Mouse (Mus musculus): ENCODE measurements at regions not wholly inside any gene's neighbourhood (a gene's known extent, or its start where the extent isn't known, plus 50 kb on each side); places are given as distances from the start of the nearest gene placed in this dataset.
"Not testable (repeated sequence)": the region's sequence is repeated elsewhere in the genome, so short reads cannot be mapped to it uniquely, and the experiment has no call there.

DNA sequence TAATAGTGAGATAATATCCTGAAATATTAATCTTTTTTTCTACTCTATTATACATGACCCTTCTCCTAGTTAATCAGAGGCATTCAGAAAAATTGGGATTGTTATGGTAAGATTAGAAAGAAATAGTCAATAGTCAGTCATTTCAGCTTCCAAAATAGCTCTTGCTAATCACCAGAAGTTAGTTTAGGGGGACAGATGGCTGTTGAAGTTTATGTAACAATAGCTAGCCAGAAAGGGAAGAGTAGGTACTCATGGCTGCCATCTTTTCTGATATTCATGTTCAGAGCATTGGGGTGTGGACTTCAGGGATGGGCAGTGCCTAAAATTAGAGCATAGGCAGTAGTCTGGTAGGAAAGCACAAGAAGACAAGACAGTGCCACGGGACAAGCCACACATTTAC is 306.8 kb upstream of the Ercc4 start:
- DNase-seq (ENCODE audit: extremely low spot score): no peak

DNA sequence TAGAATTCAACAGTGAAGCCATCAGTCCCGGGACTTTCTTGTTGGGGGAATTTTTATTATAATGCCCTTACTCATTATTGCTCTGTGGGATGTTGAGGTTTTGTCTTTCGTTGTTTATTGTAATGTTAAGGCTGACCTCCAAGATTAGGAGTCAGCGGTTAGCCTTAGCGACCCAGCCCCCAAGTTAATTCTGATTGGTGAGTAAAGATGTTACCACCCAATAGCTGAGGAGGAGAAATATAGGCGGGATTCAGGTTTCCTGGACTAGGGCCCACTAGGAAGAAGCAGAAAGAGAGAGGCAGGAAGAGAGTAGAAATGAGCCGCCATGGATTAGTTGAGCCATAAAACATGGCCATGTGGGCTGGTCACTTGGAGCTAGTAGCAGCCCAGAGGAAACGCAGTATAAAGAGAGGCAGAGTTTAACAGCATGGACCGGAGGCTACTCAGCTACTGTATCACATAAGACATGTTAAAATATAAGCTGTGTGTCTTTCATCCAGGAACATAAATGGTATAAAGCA is 302.1 kb upstream of the Ercc4 start:
- DNase-seq (ENCODE audit: extremely low spot score): no peak

DNA sequence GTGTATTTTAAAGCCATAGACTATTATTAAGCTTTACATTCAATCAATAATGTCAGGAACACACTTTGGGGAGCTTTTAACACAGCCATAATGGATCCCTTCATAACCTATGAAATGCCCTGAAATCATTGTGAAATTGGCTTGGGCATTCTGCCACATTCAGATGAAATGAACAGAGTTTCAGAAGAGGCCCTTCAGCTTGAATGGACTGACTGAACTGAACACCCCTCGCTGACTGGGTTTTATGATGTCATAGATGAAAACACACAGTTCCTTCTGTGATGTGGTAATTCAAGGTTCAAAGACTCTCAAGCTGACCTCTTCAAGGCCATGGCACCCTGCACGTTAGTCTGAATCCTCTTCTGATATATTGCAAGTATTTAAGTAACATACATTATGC is 298.4 kb upstream of the Ercc4 start:
- no peak for DNase-seq (ENCODE audit: extremely low spot score)

DNA sequence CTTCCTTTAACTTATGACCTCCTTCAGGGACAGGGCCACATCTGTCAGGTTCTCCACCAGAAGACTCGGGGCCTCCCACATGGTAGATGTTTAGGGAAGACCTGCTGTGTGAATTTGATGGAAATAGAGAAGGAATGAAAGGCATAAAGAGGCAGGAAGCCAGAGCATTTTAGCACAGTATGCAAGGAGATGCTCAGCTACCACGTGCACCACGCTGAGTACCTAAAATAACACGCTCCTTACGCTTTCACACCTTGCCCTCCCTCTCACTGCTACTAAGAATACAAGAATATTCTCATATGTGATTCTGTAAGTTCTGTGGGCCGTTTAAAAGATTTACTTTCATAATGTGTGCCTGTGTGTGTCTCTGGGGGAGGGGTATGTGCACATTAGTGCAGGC is 284.8 kb upstream of the Ercc4 start:
- DNase-seq (ENCODE audit: extremely low spot score): no peak

DNA sequence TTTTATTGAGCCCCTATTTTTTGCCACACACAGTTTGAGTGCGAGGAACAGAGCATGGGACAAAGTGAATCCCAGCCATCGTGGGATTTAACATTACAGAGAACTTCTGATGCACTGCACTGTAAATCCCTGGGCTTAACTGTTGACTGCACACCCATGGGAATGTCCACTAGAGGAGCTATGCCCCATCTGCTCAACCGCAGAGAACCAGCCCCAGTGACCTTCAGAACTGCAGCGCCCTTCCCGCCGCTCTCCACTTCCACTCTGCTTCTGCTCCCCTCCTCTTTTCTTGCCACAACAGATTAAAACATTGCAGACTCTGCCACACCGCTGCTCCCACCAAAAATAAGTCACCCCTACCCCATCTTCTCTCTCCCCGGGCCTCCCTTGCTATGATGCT is 283.3 kb upstream of the Ercc4 start:
- DNase-seq (ENCODE audit: extremely low spot score): peak; percentile 1

DNA sequence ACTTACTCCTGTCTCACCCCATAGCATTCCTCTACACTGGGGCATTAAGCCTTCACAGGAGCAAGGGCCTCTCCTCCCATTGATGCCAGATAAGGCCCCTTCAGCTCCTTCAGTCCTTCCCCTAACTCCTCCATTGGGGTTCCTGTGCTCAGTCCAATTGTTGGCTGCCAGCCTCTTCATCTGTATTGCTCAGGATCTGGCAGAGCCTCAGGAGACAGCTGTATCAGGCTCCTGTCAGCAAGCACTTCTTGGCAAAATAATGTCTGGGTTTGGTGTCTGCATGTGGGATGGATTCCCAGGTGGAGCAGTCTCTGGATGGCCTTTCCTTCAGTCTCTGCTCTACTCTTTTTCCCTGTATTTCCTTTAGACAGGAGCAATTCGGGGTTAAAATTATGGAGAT is 278.2 kb upstream of the Ercc4 start:
- not testable (repeated sequence) for DNase-seq (ENCODE audit: extremely low spot score)

DNA sequence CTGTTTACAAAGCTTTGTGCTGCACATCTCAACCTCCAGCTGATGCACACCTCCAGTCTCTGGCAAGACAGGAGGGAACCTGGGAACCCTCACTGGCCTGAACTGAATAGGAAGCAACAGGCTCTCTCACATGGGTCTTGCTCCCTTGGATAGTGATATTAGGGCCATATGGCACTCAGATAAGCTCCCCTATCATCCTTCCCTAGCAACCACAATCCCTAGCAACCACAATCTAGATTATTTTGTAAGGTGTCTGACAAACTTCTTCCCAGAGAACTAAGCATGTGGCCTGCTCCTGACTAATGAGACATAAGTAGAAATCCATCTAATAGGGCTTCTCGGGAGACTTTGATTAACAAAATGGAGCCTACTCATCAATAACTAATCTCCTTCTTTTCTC is 253.1 kb upstream of the Ercc4 start:
- DNase-seq (ENCODE audit: extremely low spot score): no peak

DNA sequence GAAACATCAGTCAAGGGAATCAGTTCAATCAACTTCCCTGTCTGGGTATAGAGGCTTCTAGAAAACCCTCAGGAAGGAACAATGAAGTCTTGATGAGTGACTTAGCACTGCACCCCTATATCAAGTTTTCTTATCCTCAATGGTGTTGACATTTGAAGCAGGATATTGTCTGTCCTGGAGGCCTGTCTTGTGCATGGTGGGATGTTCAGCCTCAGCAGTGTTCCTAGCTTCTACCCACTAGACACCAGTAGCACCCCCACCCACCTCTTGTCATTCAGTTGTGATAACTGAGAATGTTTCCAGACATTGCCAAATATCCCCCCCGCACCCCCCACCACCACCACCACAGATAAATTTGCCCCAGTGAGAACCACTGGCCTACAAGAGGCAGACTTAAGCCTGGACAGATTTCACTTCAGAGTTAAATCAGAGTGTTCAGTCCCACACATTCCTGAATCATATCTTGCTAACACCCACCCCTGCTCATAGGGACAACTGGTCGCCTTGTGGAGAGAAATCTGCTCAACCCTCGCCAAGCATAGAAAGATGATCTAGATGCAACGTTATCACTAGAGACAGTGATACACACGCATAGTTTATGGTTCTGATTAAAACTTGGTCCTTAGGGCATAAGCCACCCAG is 249.6 kb upstream of the Ercc4 start:
- DNase-seq (ENCODE audit: extremely low spot score): no peak

DNA sequence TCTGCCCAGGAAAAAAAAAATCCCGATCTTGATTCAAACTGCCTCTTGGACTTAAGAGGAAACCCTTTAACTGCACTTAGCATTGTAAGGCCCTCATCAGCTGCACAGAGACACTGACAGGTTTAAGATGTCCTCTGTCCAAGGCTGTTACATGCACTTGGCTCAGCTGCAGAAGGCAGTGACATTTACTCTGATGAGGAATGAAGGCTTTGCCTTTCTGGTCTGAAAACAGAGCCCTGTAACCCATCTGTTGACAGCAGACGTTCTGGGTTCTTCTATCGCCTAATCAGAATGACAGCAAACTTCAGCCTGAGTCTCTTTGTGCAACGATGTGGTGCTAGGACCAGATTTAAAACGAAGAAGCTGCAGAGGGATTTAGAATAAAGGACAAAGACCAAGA is 246.9 kb upstream of the Ercc4 start:
- DNase-seq (ENCODE audit: extremely low spot score): no peak

DNA sequence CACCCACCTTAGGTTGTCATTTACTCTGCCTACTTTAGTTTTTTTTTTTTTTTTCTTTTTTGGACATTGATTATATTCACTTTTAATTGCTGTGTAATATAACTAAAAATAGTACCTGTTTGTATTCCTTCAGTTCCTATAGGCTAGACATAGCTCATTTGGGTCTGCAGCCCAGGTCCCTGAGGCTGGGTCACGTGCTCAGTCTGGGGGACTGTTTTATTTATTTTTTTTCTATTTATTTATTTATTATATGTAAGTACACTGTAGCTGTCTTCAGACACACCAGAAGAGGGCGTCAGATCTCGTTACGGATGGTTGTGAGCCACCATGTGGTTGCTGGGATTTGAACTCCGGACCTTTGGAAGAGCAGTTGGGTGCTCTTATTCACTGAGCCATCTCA is 231.2 kb upstream of the Ercc4 start:
- DNase-seq (ENCODE audit: extremely low spot score): not testable (repeated sequence)

DNA sequence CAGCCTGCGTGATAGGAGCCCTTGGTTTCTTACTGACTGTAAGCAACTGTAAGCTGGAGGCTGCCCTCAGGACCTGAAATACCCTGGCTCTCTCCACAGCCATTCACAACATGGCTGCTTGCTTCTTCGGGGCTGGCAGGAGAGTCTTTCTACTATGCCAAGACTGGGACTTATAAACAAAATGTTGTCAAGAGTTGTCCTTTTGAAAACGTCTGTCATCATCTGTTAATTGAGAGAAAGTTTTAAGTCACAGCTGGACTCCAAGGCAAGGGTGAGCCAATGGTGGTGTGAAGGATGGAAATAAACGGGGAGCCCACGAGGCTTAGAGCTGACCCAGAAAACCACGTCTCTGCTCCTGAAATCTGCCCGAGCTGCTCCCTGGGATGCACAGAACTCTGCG is 229.5 kb upstream of the Ercc4 start:
- DNase-seq (ENCODE audit: extremely low spot score): no peak

DNA sequence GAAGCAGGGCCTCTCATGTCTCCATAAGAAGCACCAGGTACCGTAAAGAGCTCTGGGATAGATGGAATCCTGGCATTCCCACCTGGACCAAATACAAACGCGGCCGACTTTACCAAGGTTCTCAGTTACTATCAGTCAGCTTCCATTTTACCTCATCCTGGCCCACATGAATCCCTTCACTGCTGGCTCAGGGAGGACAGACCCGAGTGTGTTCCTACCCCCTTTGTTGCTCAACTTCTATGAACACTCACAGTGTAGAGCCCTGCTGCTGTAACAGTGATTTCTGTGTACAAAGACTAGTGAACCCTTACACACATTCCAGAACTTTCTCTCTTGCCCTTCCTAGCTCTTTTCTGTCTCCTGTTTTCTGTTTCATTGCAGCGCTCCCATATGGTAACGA is 229.0 kb upstream of the Ercc4 start:
- DNase-seq (ENCODE audit: extremely low spot score): no peak

DNA sequence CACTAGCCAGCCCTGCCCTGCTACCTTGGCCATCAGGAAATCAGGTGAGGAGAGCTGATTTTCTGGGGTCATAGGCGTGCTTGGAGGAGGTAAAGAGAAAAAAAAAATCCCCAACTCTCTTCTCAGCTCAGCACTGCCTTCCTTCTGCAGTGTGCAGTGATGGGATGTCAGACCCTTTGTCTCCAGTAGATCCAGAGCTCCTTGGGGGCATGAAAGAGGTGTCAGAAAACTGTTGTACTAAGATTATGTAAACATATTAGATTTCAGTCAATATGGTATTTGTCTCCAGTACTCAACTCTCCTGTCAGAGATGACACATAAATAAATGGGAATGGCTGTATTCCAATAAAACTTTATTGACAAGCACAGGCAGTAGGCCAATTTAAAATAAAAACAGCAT is 226.8 kb upstream of the Ercc4 start:
- DNase-seq (ENCODE audit: extremely low spot score): no peak

DNA sequence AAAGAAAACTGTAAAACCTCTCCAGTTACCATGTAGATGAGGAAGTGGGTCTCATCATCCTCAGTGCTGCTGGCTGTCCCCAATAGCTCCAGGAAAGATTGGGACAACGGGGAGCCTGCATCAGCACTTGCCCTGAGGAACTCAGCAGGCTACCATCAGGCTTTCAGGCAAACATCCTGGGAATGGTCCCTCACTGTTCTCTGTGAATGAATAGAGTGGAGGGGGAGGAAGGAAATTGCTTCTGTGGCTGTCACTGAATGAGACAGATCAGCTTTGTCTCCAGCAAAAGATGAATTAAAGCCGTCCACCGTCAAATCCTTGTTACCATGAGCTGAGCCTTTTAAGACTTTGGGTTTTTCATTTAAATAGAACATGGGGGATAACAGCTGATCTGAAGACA is 224.9 kb upstream of the Ercc4 start:
- DNase-seq (ENCODE audit: extremely low spot score): peak; percentile 19

DNA sequence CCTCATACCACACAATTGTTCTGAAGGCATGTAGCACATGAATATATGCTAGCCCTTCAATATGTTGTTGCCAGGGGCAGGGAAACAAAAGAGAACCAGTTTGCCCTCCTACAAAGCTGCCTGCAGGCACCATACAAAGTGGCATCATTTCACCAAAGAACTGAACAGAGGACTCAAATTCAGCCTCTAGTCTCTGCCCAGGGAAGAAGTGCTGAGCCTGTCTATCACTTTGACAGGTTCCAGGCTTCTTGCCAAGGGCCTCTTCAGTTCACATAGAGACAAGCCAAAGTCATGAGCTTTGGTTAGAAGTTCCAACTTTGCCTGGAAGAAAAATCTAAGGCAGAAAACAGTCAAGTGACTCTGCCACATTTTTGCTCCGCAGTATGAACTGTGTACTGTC is 223.4 kb upstream of the Ercc4 start:
- DNase-seq (ENCODE audit: extremely low spot score): no peak

DNA sequence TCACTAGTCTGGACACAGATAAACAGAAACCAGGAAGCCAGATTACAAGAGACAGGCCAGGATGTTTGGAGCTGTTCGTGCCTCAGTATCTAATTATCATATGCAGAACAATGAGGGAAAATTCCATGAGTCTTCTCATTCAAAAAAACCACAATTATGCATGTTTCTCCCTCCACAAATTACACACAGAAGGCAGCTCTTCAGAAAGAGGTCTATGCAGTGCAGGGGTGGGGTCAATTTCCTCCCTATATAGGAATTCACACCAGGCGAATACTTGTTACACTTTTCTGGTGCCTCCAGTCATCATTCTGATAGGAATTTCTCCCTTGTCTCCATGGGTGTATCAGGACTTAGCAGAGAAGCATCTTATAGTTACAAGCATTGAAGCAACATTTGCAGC is 222.1 kb upstream of the Ercc4 start:
- DNase-seq (ENCODE audit: extremely low spot score): no peak

DNA sequence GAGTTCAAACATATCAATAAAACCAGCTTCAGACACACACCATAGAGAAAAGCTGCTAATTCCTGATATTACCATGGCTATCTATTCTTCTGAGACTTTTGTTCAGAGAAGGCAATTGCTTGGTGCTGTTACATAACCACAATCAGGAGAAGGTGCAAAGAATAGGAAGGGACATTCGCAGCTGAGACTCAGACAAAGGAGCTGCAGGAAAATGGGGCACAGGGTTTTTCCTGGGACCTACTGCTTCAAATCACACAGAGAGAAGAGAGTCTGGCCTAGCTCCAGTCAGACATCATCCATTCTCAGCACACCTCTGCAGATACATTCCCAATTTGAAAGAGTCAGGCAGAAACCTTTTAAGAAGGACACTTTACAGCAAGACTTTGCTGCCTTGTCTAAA is 219.4 kb upstream of the Ercc4 start:
- DNase-seq (ENCODE audit: extremely low spot score): no peak

DNA sequence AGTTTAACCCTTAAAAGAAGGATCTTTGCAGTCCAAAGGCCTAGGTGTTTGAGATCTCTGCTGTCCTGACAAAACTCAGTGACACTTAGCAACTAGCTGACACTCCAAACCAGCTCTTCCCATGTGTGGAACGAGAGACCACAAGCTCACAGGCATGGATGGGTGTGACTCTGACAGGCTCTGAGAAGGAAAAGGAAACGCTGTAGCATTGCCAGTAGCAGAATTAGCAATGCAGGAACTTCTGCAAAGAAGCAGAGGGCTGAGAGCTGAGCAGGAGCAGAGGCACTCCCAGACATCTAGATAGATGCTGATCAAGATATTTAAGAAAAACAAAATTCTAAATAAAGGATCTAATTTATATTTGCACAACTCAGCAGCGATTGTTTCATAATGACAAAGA is 218.9 kb upstream of the Ercc4 start:
- DNase-seq (ENCODE audit: extremely low spot score): no peak

DNA sequence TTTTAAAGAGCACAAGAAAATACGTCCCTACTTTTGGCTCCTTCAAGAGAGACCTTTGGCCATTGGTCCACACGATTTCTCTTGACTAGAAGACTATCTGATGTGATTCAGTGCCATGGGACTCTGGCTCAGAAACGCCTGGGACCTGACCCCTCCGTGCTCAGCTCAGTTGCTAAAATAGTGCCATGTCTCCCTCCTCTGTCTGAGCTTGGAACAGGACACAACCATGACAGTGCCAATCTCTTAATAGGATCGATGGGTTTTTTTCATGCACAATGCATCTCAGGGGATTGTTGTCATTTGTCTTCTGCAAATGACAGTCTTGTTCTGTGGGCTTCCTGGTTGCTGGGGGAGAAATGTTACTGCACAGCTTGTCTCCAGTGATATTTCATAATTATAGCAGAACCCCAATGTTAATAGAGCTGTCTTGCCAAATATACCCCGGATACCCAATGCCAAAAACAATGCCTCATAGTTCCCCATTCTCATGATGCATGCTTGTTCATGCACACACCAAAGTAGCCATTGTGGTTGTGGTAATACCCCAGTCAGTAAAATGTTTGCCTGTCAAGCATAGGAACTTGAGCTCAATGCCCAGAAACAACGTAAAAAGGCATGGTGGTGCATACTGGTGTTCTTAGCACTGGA is 216.7 kb upstream of the Ercc4 start:
- no peak for DNase-seq (ENCODE audit: extremely low spot score)

DNA sequence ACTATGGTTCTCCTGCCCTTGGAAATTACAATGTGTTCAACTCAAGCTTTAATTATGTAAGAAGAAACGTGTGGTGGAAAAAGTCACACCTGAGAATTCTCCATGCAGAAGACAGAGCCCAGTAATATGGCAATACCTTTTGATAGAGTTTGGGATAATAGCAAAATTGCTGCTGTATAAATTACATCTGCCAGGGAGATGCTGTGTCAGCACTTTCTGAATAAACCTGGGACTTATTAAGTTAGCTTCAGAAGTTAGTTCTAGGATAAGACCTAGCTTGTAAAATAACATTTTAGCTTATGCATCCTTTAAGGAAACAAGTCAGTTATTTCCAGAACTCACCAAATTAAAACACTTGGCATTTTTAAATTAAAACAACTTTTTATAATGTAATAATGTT is 212.2 kb upstream of the Ercc4 start:
- DNase-seq (ENCODE audit: extremely low spot score): no peak

DNA sequence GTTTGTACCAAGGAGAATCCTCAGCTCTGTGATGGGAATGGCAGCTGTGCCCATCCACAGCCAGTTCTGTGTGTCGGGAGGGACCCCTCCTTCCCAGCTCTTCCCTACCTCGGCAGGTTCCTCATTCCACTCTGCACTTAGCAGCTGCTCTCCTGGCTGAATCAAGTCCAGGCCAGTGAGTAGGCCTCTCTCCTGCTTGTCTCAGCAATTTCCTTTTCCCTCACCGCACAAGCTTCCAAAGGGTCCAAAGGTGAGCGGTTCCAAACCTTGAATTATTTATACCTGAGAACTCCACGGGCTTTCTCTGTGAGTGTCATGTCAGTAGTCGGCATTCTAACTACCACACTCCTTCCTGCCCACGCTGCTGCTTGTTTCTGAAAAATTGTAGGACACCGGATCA is 208.8 kb upstream of the Ercc4 start:
- no peak for DNase-seq (ENCODE audit: extremely low spot score)

DNA sequence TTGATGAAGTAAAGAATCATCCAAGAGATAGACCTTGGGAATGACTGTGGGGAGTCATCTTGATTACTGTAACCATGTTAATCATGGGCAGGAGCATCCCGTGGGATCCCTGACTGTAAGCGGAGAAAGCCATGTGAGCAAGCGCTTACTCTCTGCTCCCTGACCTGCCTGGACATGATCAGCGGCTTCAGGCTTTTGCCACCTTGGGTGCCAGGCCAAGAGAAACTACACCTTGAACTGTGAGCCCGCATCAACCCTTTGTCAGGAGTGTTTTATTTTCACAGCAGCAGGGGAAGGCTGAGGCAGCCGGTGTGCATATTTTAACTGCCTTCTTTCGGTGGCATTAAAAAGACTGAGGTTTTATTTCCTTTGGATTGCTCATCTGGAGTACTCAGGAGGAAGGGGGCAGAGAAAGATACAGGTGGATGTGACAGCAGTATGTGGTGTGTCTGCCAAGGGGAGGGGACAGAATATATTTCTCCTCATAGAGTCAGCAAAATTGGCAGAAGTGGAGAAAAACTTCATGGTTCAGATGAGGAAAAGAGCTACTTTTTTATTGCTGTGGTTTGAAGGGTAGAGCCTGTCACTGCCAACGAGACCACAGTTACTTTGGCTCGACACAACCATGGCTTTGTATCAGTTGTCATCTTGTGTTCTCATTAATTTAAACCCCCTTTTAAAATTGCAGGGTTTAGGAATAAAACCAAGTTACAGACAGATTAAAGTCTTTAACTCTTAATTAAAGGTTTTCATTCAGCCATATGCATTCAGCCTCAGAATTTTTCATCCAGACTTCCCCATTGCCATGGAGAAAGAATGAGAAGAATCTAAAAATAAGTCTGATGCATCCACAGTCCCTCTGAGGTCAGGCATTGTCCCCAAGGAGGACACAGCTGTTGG is 208.1 kb upstream of the Ercc4 start:
- no peak for DNase-seq (ENCODE audit: extremely low spot score)

DNA sequence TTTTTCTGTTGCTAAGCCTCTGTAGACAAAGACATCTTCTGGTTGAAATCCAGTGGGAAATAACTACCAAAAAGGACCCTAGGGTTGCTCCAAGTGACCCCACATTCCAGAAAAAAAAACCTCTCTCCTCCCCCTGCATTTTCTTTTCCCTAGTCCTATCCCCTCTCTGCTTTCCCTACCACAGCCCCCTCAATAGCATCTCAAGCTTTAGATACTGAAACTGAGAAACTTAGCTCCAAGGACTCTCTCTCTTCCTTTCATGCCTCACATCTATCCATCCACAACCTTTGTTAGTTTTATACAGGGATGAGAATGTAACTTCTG is 207.5 kb upstream of the Ercc4 start:
- no peak for DNase-seq (ENCODE audit: extremely low spot score)
